Mouse (Mus musculus): ENCODE measurements around the gene Cby3.
A peak's percentile ranks its signal among the peaks of the same experiment; 100 is the strongest.

GRCm38 (mm10) chr11:50377892-50378684 lies 23.8 kb downstream of the Cby3 start:
- TF ChIP-seq CTCF (IDR thresholded peaks at IDR 0.05; ENCODE audit: low read depth), result peak; percentile 72
- no peak for TF ChIP-seq EP300 (optimal IDR thresholded peaks at IDR 0.05)

Measured in stomach, postnatal 0 days (tissue).